Mouse (Mus musculus): Measurements from ENCODE around the gene Ncln.
A peak's percentile ranks its signal among the peaks of the same experiment; 100 is the strongest.

DNA sequence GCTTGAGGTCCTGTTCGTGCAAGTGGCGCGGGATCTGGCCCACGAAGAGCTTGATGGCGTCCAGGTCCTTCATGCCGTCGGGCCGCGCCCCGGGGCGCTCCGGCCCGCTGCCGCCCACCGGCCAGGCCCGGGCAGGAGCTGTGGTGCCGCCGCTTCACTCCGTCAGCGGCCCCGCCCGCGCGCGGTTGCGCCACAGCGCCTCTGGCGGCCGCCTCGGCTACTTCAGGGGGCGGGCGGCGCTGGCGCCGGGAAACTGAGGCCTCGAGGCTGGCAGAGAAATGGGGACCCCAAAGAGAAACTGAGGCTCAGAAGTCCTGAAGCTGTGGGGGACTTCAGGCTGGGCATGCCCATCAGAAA is 13.7 kb downstream of the Ncln start, which contains the start of gene Celf5:
- TF ChIP-seq CTCF (IDR thresholded peaks at IDR 0.05; ENCODE audit: low read depth, low read length) (peak; percentile 60), POLR2A (IDR thresholded peaks at IDR 0.05; ENCODE audit: borderline replicate concordance, low read depth, low read length) (no peak)

Measured in bone marrow macrophage, adult 2 months (primary cell).